Mouse (Mus musculus) colon, adult 2 months (tissue): ENCODE results near the gene Gm2974. TPM values are rescaled to one million over a fixed set of nuclear protein-coding genes. Genes with fewer than 3 reads are reported as not detected.

Source experiments
- polyA plus RNA-seq: library from polyadenylated mRNA; depleted of rRNA; stranded (reverse); fragments of >200 nt; gene quantifications from 2 replicates; pipeline ENCODE4 v1.2.3, GENCODE M21; 2012; rRNA removed

The Gm2974 gene
- 0.21 TPM in 1 of 2 replicates, not detected in the other for polyA plus RNA-seq

GRCm38 (mm10) chr14:4182491-4183210, at the start of gene Gm2974:
Gene Gm2974, plus strand, starts transcription at chr14:4182576.

GRCm38 (mm10) chr14:4164730-4165129, 17.6 kb upstream of the Gm2974 start, which contains the start of gene Gm3127:
Gene Gm3127, plus strand, starts transcription at chr14:4165030.

DNA sequence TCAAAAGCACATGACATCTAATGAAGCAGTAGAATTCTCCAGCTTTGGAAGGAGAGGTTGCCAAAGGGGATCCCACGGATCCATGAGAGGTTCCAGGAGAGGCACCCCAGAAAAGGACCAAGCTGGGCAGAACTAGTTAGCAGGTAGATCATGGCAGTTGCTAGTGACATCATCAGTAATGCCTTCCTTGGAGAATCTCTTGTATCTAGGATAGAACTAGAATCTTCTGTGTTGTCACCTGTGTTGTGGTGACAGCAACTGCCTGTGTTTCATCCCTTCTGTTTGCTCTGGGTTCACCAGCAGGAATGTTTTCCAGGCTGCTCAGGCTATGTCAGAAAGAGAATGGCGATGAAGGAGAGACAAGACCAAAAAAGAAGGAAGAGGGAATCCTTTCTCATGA, 67.0 kb downstream of the Gm2974 start, which contains the start of gene Gm3138:
Gene Gm3138 (plus strand): TSS at position 301 of the 400 bp plus-strand sequence.

Other genes starting within 250 kb of the Gm2974 start
- 0.20 TPM in 1 of 2 replicates, not detected in the other for gene Gm3095, start 219.0 kb upstream of the Gm2974 start, polyA plus RNA-seq
- not detected in 2 replicates for gene Gm3099, start 184.2 kb upstream of the Gm2974 start, polyA plus RNA-seq
- gene Gm5796, start 158.6 kb upstream of the Gm2974 start, polyA plus RNA-seq = not detected in 2 replicates
- not detected in 2 replicates for gene Gm3115, start 98.5 kb upstream of the Gm2974 start, polyA plus RNA-seq
- 0.22 TPM in 1 of 2 replicates, not detected in the other for gene Gm8108, start 72.0 kb upstream of the Gm2974 start, polyA plus RNA-seq
- not detected in 2 replicates for gene Gm3127, start 17.5 kb upstream of the Gm2974 start, polyA plus RNA-seq
- gene Gm3138, start 67.1 kb downstream of the Gm2974 start, polyA plus RNA-seq = not detected in 2 replicates
- gene Gm3149, start 134.7 kb downstream of the Gm2974 start, polyA plus RNA-seq = not detected in 2 replicates
- gene 2610042L04Rik, start 152.2 kb downstream of the Gm2974 start, polyA plus RNA-seq = not detected in 2 replicates
- not detected in 2 replicates for gene Gm3159, start 214.9 kb downstream of the Gm2974 start, polyA plus RNA-seq
- not detected in 2 replicates for gene Gm3164, start 232.9 kb downstream of the Gm2974 start, polyA plus RNA-seq
- gene Gm3173, start 248.4 kb downstream of the Gm2974 start, polyA plus RNA-seq = not detected in 2 replicates